Mouse (Mus musculus) cerebellum, postnatal 14 days (tissue): ENCODE data around the gene Olfr419.
A peak's percentile ranks its signal among the peaks of the same experiment; 100 is the strongest.

Experiments used
- DNase-seq, 2 experiments: peaks; one replicate each; pipeline ENCODE4 v3.0.0; 2021; ENCODE audit warnings: mixed read lengths in 2 of 2

Gene Olfr419

DNA sequence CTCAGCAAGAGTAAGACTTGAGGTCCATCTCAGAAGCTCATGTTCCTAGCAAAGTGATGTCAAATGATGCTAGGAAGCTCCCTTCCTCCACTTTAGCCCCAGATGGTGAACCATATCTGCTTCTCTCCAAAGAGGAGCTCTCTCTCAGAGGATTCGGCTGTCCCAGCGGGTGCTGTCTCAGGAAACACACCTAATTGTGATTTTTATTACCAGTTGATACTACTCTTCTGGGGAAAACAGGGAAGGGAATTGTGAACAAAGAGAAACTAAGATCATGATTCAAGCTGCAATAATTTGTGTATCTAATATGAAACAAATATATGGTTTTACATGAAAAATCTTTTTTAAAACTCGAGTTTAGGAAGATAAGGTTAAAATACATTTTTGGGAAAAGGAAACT is at the start of gene Olfr419:
Olfr419 (minus strand) TSS at position 101 of the 400 bp plus-strand sequence.
- no peak for DNase-seq

DNA sequence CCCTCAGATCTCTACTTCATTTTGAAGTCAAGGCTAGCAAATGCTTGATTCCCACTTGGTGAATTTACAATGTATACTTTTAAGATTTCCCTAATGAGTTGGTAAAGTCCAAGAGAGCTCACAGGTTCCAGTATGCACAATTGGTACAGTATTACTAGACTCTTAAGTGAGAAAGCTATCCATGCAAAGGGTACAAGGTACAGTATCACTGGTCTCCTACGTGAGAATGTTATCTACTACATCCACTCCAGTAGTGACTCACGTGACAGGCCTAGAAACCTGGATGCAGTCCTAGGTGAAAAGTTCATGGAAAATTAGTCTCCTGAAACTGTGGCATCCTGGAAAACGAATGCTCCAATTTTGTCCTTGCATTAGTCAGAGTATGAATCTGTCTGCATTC is 18.8 kb upstream of the Olfr419 start:
- DNase-seq: no peak

DNA sequence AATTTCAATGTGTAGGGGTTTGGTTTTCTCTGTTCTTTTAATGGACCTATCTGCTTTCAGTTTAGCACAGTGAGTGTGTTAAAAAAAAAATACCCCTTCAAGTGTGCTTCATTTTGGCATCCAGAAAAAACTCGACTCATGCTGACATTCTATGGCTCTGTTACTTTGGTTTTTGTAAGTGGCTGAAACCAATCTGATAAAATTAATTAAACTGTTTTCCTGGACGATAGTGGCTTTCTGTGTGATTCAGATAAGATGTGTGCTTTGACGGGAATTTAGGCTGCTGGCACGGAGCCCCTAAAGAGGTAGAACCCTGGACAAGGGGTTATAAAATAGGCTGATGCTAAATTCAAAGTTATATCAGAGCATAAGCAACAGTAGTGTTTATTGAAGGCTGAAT is 17.3 kb upstream of the Olfr419 start:
- DNase-seq: no peak

DNA sequence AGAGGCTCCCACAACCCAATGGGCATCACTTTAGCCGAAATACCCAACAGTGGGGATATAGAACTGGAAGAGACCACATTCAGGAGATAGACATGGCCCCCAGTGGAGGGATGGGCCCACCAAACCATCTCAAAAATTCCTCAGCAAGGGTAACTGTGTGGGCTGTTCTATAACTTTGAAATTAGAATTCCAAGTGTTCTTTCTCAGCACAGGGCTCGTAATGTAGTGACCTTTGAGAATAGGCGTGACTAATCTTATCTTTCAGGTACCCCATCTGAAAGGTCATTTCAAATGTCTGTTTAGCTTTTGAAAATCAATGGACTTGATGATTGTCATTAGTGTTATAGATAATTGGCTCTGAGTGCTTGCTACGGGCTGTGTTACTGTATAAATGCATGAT is 16.0 kb upstream of the Olfr419 start:
- no peak for DNase-seq

DNA sequence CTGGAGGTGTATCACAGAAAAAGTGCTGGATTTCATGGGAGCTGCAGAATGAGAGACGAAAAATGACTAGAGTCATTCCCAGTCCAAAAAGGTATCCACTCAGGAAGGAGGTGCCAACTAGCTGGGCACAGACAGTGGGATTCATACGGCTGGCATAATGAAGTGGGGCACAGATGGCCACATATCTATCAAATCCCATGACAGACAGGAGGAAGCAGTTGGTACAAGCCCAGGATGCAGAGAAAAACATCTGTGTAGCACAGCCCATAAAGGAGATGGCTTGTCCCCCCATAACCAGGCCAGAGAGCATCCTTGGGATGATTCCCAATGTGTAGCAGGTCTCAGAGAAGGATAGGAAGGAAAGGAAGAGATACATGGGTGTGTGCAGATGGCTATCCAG is 1.5 kb downstream of the Olfr419 start:
- peak; percentile 45 to 50 for DNase-seq

DNA sequence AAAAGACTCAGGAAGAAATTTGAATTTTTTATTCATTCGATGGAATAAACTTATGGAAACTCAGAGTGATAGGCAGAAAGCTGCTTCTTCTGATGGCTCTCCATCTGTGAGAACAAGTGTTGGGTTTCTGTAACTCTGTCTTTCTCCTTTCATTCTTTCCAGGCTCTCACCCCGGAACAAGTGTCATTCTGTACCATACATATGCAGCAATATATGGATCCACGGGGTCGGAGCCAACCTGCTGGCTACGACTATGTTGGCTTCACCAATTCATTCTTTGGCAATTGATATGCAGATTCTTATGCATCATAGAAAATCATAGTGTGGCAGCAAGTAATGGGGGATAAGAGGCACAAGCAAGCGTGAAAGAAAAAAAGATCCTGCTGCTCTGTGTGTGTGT is 4.7 kb downstream of the Olfr419 start:
- no peak for DNase-seq

DNA sequence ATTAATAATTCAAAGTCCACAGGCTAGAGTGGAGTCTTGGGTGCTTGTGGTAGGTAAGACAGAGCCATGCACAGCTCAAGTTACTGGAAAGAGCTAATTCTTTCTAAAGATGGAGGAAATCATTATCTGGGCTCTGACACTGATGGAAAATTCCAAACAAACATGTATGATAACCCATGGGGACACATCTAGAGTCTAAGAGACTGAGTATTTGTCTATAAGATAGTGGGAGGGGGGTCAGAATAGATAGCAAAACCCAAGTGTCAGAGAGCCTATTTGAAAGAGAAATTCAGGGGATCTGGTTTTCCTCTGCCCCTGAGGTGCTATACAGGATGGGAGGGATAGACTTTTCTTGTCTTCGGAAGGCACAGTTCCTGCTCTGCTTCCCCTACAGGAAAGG is 5.8 kb downstream of the Olfr419 start:
- DNase-seq: no peak

DNA sequence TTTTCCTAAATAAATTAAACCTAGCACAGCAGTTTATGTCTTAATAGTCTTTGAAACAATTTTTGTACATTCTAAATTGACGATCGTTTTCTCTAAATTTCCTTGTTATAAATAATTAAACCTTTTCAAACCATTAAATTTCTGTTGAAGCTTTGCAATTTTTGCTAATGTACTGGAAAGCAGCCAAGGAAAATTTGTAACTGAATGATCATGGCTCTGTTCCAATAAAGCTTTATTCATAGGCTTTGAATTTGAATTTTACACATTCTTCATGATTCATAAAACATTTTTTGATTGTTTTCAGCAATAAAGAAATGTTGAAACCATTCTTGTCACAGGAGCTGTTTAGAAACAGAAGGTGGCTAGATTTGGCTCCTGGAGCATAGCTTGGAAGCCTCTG is 7.2 kb downstream of the Olfr419 start:
- no peak for DNase-seq

DNA sequence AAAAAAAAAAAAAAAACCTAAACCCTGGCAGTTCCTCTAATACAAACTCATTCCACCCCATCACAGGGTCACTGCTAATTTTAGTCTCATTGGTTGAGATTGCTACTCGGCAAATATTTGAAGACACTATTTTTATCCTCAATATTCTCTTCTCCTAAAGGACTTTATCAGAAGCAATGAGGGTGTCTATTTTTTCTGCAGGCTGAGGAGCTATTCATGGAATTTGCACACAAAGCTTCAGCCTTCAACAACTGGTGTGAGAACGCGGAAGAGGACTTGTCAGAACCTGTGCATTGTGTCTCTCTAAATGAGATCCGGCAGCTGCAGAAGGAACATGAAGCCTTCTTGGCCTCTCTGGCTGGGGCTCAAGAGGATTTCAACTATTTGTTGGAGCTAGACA is 11.9 kb downstream of the Olfr419 start:
- DNase-seq: no peak

DNA sequence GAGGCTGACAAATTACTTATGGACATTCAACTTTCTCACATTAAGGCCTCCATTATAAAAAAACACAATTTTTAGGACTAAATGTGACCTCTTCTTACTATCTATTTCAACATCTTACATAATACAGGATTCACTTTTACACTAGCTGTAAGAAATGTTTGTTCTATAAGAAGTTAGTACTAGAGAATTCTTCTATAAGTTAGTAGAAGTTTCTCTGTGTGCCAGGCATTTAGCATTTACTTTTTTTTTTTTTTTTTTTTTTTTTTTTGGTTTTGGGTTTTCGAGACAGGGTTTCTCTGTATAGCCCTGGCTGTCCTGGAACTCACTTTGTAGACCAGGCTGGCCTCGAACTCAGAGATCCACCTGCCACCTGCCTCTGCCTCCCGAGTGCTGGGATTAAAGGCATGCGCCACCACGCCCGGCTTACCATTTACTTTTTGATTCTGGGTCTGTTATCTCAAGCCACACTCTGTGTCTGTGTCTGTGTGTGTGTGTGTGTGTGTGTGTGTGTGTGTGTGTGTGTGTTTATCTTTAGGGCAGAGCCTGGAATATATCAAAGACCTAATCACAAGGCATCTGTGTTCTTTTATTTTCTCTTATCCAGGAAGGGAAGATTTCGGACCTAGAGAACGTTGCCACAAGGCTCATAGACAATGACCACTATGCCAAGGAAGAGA is 35.2 kb downstream of the Olfr419 start:
- DNase-seq: no peak

DNA sequence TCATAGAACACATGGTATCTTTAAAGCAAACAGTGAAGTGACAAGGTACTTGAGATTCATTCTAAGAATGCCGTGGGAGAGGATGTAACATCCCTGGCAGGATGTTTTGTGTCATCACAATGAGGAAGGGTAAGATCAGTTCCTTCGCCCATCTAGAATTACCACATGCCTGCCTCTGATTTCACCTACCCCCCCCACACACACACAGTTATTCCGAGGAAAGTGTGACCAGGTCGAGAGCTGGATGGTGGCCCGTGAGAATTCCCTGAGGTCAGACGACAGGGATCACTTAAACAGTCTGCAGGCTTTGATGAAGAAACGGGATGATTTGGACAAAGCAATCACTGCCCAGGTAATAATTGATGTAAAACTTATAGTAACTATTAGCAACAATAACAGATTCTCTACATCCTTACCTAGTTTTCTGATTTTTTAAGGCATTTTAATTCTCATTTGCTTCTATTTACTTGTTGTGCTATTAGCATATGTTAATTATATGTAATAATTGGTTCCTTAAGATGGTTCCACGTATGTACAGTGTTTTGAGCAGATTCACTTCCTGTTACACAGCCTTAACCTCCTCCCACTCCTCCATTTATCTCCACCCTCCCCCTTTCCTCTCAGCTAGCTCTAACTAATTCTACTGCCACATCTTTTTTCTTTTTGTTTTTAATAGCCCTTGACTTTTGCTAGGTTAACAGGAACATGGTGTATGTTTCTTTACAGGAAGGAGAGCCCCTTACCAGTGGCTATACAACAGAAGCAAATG is 36.4 kb downstream of the Olfr419 start:
- DNase-seq: no peak

DNA sequence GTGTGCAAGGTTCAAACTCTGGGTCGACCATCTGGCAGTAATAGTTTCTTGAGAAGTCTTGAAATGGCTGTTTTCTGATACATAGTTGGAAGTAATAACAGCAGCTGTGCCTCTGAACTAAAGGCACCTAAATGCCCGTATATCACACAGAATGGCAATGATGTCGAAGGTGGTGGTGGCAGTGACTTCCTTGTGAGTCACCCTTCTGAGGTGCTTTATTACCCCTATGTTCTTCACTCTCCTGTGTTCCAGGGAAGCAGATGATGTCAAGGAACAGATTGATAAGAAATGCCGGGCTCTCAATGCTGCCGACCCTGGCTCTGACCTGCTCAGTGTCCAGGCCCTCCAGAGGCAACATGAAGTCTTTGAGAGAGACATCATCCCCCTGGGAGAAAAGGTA is 39.6 kb downstream of the Olfr419 start:
- DNase-seq: no peak

DNA sequence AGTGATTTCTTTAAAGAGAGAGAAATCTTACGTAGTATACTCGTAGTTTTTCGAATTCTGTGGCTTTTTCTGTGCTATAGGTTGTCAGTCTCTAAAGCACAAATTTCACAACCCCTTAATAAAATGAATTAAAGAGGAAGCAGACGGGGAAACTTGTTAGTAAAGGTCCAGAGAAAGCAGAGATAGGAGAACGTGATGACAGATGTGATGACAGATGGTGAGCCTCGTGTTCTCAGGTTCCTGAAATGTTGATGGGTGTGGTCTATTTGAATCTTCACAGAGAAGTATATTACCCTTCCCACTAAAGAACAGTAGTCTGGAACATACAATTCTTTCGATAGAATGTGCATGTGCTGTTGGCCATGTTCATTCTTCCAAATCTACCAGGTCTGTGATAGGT is 47.2 kb downstream of the Olfr419 start:
- DNase-seq: no peak
